Mouse (Mus musculus) small intestine, adult 2 months (tissue): Measurements from ENCODE around the gene Reck.

Experiments used
- CTCF ChIP-seq: fragments of 200-500 bp; IDR thresholded peaks from 2 replicates; pipeline ENCODE4 v1.5.1; 2012; ENCODE audit warnings: low read depth, mild to moderate bottlenecking, control low read depth, inconsistent platforms, low read length, moderate library complexity, mixed read lengths; ENCODE audit not compliant: insufficient replicate concordance, insufficient read length; ENCODE audit errors: extremely low read depth
- POLR2A ChIP-seq: fragments of 200-500 bp; IDR thresholded peaks from 2 replicates; pipeline ENCODE4 v1.6.1; 2012; ENCODE audit warnings: low read depth, mild to moderate bottlenecking, control low read depth, inconsistent platforms, low read length, moderate library complexity

DNA sequence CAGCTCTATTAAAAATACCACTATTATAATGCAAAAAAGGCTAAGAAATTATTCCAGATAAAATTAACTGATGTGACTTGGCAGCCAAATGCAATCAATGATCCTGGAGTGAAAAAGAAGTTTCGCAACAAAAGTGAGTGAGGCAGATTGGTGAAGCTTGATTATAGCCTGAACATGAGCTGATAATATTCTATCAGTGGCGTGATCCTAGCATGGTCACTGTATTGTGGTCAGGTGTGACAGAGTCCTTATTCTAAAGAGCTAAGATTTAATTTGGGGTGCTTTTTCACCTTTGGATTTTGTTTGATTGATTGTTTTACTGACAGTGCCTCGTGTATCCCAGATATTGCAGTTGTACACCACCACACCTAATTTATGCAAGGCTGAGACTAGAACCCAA lies 15.9 kb downstream of the Reck start:
- TF ChIP-seq POLR2A (no peak), CTCF (no peak)
